Mouse (Mus musculus) embryo, embryonic 11 days (tissue): ENCODE data around the gene Snrnp48.

Source experiments
- DNase-seq: peaks from one replicate; pipeline ENCODE4 v3.0.0-alpha.2; 2015

Snrnp48 gene

DNA sequence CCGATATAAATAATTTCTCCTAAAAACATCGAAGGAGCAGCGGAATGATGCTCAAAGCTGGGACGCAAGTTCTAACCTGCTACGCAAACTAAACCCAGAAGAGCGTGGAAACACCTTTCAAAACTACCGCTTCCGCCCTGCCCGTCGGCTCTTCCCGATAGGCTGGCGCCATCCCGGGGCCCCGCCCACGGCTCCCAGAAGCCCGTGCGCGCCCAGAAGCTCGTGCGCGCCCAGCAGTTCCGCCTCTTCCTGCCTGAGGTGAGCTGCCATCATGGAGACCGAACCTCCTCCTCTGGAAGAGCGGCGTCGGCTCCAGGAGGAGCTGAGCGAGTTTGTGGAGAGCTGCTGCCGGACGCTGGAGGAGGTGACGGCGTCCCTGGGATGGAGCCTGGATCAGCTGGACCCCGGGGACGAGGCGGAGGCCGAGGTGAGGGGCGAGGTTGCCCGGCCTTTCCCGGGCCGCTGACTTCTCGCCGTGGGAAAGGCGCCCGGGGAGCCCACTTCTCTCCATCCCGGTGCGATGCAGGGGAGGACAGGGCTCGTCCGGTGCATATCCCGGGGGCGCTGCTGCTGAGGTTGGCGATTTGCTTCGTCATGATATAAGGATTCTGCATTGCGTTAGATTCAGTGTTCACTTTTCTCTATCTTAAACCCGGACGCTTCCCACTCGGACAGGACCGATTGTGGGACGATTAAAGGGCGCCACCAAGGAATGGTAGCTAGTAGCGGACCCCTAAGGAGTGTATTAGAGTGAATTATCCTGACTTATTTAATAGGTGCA is at the start of gene Snrnp48:
Snrnp48 (plus strand) TSS at position 237 of the 781 bp plus-strand sequence.
- DNase-seq: peak; percentile 96

DNA sequence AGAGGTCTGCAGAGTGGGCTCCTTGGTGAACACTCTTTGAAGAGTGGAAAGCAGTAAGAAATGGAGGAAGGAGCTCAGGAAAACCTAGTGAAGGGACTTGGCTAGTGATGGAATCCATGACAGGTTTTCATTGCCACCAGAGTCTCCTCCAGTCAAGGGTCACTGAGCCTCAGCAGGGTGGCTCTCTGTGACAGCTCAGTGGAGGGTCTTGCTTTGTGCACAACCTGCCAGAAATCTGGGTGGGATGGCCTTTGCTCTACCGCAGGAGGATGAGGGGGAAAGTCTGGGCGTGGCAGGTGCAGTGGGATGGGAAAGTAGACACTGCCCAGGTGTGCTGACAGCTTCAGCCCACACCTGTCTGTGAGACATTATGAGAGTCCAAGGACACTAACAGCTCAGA is 49.2 kb upstream of the Snrnp48 start:
- DNase-seq: peak; percentile 65

DNA sequence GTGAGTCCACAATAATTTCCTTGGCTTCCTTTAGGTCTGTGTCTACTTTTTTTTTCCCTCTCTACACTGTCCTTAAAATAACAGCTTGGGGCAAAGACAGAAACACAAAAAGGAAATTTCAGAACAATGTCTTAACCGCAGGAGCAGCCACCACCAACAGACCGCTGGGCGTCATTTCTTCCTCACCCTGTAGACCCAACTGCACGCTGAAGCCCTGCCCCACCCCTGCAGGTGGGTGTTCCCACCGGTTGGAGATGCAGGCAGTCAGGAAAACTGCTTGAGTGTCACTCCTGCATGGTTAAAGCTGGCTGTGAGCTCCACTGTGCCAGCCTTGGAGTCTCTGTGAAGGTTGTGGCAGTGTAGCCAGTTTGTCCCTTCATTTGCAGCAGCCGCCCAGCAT is 47.1 kb upstream of the Snrnp48 start:
- no peak for DNase-seq

DNA sequence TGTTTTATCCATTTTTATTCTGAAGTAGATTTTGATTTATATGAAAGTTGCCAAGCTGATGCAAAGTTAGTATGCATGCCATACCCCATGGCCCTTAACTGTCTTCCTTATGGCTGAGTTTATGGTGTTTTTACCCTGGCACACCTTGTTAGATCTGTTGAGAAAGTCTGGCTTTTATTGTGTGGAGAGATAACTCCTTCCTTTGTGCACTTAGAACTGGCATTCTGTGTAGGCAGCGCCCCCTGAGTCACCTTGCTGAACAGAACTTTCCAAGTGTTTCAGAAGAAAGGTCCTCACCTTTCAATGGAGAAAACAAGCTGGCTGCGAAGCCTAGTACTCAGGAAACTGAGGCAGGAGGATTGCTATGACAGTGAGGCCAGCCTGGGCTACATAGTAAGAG is 42.7 kb upstream of the Snrnp48 start:
- no peak for DNase-seq

DNA sequence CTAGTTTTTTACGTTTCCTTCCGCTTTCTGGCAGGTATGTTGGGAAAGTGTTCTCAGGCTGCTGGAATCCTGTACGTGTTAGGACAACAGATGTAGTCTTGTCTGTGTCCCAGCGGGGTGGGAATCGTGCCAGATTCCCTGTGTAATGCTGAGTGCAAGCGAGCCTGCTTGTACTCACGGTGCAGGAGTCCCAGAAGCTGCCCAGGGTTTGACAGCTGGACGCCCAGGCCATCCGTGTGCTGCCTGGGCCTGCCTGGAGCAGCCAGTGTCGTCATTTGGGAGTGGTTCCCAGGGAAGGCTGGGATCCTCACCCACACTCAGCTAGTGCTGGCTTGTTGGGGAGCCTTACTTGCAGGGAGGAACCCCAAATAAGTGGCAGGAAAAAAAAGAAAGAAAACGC is 42.1 kb upstream of the Snrnp48 start:
- no peak for DNase-seq

DNA sequence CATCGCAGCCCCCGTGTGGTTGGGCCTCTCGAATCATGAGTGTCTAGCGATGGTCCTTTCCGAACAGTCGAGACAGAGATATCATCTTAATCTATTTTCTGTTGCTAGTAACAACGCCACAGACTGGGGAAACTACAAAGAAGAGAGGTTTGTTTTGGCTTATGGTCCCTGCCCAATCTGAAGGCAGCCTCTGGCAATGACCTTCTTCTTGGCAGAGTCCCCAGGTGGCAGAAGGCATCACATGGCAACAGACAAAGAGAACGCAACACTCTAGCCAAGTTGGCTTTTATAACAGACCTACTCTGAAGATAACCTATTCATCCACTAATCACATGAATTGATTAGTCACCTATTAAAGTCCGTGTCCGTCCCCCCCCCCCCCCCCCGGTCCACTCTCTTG is 39.8 kb upstream of the Snrnp48 start:
- no peak for DNase-seq

DNA sequence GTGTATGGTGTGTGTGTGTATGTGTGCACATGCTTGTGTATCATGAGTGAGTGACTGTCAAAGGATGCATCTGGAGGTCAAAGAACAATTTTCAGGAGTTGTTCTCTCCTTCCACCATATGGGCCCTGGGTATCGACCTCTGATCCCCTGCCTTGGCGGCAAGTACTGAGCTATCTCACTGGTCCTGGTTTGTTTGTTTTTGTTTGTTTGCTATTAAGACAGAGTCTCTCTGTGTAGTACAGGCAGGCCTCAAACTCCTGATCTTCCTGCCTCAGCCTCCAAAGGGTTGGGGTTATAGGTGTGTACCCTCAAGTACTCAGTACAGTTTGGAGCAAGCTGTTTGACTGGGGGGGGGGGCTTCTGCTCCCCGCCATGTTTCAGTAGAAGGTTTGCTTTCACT is 37.7 kb upstream of the Snrnp48 start:
- no peak for DNase-seq

DNA sequence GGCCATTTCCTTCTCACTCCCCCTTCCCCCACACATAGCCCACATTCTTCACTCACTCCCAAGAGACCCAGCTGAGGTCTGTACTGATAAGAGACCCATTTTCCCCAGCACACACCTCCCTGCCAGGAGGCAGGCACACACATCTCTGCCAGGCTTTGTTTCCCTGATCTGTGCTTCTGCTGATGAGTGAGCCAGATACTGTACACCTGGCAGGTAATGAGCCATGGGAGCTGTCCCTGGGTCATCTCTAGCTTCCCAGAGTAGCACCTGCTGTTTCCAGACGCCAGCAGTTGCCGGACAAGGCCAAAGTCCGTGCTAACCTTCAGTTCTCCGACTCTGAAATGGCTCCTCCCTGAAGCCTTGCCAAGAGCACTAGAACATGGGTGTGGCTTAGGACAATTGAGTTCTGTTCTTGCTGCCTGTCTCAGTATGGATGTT is 34.0 kb upstream of the Snrnp48 start:
- peak; percentile 44 for DNase-seq

DNA sequence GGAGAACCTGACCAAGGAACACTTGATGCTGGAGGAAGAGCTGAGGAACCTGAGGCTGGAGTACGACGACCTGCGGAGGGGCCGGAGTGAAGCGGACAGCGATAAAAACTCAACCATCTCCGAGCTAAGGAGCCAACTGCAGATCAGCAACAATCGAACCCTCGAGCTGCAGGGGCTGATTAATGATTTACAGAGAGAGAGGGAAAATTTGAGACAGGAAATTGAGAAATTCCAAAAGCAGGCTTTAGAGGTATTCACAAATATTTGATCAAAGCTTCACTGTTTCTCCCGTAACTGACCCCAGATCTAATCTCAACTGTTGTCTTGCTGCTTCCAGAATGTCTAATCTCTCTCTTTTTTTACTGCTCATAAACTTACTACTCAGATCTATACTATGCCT is 11.3 kb upstream of the Snrnp48 start:
- no peak for DNase-seq

DNA sequence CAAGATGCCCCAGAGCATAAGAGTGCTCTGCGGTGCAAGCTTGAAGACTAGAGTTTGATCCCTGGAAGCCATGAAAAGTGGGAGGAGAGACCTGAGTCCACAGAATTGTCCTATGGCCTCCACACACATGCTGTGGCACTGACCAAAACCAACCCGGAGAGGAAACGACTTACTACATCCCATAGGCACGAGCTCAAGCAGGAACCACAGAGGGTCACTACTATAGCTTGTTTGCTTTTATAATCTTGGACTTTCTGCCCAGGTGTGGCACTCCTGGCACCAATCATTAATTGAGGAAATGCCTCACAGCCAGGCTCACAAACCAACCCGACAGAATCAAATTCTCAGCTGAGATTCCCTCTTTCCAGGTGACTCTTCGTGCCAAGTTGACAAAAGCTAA is 3.3 kb upstream of the Snrnp48 start:
- no peak for DNase-seq

DNA sequence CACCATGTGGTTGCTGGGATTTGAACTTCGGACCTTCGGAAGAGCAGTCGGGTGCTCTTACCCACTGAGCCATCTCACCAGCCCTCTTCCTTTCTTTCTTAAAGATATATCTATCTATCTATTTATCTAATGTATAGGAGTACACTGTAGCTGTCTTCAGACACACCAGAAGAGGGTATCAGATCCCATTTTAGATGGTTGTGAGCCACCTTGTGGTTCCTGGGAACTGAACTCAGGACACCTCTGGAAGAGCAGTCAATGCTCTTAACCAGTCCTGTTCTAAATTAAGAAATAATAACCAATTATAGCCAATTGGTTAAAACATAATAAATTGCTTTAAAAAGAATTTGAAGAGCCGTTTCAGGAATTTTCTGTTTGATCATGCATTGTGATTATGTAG is 567 bp upstream of the Snrnp48 start:
- peak; percentile 7 for DNase-seq

DNA sequence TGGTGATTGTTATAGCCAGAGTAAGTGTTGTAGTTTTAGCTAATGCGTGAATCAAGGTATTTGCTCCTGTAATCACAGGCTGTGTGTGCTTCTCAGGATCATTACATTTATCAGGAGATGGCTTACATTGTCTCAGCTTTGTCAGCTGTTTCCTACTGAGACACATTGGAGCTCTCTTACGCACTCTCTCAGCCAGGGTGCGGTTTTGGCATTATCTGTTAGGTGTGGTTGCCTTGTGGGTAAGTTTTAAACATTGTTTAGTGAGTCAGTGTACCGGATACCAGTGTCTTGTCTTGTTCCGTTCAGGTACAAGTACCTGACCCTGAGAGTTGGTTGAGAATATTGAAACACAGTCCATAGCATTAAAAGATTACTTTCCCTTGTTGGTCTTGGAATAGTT is 6.4 kb downstream of the Snrnp48 start:
- no peak for DNase-seq

DNA sequence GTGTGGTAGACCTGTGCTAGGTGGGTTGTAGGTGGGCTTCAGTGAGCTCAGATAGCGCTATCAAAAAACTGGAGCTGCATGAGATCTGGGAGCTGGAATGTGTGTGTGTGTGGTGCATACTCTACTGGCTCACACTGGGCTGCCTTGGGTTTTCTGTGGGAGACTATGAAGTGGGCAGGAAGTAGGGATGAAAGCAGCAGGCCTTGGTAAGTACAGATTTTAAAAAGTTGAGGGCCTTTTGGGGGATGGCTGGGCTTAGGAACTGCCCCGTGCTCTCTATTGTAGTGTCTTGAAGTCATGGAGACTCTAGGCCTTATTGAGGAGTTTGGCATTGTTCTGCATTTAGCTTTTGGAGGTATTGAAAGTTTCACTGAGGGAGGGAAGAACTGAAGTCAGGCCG is 13.9 kb downstream of the Snrnp48 start:
- no peak for DNase-seq

DNA sequence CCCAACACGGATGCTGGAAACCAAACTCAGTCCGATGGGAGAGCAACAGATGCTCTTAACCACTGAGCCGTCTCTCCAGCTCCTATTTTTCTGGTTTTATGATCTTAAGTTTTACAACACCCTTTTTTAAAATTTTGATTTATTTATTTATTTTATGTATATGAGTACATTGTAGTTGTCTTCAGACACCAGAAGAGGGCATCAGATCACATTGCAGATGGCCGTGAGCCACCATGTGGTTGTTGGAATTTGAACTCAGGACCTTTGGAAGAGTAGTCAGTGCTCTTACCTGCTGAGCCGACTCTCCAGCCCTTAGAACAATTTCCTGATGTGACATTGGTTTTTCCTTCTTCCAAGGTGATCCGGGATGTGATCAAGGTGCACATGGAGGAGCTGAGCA is 15.6 kb downstream of the Snrnp48 start:
- DNase-seq: no peak

DNA sequence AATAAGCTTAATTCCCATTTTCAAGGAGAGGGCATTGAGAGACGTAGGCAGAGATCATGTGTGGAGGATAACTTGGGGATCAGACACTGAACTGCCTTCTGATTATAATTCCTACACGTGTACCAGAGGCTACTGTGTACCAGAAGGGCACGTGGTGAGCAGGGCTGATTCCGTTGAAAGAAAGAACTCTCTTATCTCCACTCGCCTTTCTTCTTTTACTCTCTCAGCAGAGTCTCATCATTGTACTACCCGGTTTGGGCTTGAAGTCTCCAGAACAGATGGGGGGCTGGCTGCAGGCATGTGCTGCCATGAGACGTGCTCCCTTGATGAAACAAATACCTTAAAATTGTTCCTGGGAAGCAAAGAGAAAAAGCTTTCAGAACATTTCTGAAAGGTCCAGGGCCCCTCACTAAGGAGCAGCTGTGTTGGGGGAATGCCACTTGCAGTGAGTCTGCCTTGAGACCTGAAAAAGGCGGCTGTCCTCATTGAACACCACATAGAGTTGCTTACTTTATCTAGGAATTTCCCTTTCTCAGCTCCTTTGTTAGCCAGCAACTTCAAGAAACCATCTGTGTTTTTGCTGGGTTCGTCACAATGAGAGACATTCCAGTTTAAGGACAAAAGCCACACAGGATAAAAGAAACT is 25.6 kb downstream of the Snrnp48 start:
- no peak for DNase-seq

DNA sequence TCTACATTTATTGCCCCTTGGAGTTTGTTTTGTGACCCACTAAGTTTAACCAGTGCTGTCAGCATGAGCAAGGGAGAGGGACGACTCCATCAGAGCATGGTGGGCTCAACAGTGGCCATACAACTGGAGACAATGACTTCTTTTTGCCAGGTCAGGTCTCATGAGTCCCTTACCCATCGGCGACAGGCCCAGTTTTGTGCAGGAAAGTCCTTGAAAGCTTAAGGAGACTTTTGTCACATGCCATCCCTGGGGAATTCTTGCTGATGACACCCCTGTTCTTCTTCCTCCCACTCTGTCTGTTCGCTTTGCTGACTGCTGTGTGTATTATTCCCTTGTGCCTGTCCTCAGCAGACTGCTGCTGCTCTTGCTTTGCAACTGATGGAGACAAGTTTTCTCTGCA is 27.7 kb downstream of the Snrnp48 start:
- no peak for DNase-seq

DNA sequence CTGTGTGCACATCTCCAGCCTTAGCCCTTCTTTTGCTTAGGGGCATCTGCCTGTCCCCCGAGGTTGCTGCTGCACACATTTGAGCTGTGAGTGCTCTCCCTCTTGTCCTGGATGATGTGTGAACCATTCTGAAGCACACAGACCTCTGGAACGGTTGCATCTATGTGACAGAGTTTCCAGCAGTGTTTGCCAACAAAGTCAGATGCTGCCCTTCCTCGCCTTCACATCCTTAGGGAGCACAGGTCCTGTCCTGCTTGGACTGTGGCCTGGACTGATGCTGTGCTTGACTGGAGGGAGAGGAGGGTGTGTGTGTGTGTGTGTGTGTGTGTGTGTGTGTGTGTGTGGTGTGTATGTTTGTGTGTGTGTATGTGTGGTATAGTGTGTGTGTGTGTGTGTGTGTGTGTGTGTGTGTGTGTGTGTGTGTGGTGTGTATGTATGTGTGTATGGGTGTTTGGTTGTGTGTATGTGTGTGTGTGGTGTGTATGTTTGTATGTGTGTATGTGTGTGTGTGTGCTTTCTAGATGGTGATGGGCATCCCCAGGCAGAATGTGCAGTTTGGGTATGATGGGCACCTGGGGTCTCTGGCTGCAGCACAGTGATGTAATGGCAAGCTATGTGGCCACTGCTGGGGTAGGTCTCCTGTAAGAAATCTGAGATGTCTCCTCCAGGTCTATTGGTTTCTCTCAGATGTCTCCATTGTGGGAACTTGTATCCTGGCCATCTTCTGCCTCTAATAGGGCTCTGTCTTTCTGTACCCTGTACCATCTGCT is 28.3 kb downstream of the Snrnp48 start:
- DNase-seq: no peak

DNA sequence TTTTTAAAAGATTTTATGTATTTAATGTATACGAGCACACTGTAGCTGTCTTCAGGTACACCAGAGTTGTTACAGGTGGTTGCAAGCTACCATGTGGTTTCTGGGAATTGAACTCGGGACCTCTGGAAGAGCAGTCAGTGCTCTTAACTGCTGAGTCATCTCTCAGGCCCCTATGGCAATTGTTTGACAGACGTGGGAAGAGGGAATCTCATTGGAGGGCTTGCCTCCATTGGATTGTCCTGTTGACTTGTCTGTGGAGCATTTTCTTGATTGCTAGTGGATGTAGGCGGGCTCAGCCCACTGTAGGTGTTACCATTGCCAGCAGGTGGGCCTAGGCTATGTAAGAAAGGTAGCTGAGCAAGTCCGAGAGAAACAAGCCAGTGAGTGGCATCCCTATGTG is 29.9 kb downstream of the Snrnp48 start:
- DNase-seq: no peak

DNA sequence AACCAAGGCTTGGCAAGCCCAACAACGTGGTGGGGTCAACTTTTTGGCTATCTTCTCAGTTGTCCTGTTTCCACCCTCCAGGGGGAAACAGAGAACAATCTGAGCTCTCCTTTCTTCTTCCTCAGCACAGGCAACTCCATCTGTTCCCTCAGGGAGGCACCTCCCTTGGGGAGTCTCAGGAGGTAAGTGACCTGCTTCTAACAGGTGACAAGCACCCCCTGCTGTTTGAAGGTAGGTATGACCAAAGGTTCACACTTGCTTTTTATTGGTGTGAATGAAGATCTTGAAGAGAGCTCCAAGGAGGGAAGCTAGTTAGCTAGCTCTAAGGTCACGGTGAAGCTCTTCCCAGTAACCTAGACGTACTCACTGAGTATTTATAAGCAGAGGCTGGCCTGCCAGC is 30.6 kb downstream of the Snrnp48 start:
- peak; percentile 18 for DNase-seq

DNA sequence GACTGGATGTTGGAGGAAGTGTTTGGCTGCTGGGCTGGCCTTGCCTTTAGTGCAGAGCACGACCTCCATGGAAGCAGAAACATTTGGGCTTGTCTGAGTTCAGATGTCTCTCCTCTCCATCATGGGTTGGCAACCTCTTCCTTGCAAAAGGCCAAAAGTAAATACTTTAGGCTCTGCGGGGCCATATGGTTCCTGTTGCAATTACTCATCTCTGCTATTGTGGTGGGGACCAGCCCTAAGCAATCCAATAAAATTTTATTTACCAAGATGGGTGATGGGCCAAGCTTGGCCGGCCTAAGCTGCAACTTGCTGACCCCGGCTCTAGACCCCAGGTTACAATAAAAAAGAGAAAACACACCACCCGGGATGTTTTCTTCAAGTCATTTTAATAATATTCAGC is 43.4 kb downstream of the Snrnp48 start:
- no peak for DNase-seq

DNA sequence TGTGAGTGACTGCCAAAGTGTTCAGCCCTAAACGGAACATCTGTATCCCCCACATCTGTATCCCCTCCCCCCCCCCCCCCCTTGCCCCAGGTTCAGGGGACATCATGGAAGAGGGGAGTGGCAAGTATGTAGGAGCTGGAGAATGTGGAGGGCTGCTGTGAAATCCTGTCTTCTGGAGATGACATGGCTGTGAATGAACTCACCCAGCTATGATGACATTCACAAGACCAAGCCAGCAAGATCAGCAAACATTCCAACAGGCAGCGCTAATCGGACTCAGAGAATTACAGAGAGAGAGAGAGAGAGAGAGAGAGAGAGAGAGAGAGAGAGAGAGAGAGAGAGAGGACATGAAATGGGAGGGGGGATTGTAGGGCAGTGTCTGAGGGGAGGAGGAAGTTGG is 46.5 kb downstream of the Snrnp48 start:
- DNase-seq: no peak

DNA sequence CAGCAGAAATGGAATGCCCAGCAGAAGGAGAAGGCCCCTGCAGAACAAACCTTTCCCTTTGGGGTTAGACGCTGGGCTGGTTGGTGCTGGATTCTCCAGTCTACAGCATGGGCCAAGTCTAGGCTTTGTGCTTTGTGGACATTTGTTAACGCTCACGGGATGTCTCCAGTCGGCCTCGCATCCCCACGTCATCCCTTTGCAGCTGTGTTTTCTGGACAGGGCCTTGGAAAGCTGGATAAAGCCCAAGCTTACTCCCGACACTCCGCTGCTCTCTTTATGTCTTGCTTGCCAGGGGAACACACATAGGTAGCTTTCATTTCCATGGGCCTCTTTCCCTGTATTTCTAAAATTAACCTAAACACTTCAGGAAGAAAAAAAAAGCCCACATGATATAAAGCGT is 49.0 kb downstream of the Snrnp48 start:
- DNase-seq: no peak

DNA sequence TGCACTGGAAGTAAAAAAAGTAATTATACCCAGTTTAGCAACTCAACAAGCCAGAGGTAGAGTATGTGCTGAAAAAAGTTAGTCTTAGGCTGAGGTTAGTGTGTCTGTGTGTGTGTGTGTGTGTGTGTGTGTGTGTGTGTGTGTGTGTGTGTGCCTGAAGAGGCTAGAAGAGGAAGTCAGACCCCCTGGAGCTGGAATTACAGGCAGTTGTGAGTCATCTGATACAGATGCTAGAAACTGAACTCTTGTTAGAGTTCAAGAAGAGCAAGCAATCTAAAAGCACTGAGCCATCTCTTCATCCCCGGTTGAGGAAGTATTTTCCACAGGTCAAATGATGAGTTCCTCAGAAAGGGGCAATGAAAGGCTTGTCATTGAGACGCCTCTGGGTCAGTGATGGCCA is 54.2 kb downstream of the Snrnp48 start:
- DNase-seq: no peak

DNA sequence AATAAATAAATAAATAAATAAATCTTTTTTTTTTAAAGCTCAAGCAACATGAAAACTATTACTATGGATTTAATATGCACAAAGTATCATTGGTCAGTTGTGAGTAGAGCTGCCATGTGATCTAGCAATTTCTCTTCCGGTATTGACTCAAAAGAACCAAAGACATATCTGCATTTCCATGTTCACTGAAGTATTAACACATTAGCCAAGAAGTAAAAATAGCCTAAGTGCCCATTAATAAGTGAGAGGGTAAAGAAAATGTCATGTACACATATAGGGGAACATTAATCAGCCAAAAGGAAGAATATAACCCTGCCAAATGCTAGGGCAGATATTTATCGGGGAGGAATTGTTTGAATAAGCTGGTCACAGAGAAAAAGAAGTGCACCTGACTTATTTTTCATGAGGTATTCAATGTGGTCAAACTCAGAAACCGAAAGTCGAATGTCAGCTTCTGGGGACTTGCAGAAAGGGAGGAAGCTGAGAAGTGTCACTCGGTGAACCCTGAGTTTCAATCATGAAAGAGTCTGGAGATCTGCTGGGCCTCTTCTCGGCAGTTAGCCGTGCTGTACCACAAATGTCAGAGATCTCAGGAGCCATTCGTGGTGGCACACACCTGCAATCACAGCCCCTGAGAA is 64.4 kb downstream of the Snrnp48 start:
- DNase-seq: no peak
